Mouse (Mus musculus): ENCODE data around the gene Lrrc25.

The Lrrc25 gene

GRCm38 (mm10) chr8:70648164-70648442, 32.1 kb downstream of the Lrrc25 start:
- no peak for DNase-seq (ENCODE audit: low spot score)

DNA sequence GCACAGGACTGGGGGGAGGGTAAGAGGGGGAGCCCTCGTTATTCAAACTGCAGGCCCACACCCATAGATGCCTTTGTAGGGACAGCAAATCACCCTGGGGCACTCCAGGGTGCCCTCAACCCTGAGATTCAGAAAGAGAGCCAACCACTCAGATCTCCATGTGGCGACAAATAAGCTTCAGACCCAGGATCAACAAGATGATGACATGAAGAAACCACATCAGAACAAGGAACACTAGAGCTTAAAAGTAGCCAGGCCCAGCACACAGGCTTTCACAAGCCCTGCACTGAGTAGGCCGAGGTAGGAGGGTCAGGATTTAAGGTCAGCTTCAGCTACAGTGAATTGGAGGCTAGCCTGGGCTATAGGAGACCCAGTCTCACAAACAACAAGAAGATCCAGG, 33.0 kb downstream of the Lrrc25 start:
- DNase-seq (ENCODE audit: low spot score): no peak

- no peak for DNase-seq (ENCODE audit: low spot score)
Observed at GRCm38 (mm10) chr8:70649324-70649723, 33.4 kb downstream of the Lrrc25 start.

DNA sequence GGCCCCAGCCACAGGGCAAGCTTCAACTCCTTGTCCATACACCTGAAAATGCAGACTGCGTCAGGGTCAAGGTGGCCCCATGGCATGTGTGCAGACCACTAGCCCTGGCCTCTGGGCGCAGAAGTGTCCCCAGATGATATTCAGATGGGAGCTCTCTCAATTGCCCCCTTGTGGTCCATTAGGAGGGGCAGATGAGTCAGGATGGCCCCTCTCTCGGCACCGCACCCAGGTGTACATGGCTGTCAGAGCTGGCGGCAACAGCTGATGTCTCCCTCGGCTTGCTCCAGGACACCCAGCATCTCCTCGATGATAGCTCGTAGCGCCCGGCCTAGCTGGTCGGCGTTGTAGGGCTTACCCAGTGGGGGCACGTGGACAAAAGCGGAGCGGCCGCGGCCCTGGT, 34.4 kb downstream of the Lrrc25 start:
- DNase-seq (ENCODE audit: low spot score): no peak

- peak; percentile 73 for DNase-seq (ENCODE audit: low spot score)
Observed at GRCm38 (mm10) chr8:70653226-70653625, 37.3 kb downstream of the Lrrc25 start.

- no peak for DNase-seq (ENCODE audit: low spot score)
Observed at GRCm38 (mm10) chr8:70654121-70654520, 38.2 kb downstream of the Lrrc25 start.

GRCm38 (mm10) chr8:70655469-70655868, 39.5 kb downstream of the Lrrc25 start:
- no peak for DNase-seq (ENCODE audit: low spot score)

DNA sequence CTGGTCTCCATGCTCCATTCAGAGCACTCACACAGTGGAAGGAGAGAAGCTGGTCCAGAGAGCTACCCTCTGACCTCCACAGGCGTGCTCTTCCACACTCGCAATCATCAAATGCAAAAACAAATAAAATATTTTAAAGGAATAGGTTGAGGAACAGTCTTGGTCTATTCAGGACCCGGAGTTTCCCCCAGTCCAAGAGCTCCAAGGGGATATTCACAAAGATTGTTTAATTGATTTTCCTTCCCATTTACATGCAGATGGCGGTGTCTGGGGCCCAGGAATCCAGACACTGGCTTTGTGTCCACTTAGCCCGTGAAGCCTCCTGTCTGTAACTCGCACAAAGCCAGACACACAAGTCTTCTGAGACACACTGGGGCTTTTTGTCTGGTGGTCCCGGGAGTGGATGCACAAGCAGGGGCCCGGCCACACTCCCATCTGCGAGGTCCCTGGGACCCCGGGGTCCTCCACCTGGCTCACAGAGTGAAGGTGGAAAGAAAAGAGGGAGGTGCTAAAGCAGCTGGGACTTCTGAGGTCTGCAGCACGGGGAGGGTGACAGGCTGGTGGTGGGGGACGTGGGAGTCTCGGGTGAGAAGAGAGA, 40.3 kb downstream of the Lrrc25 start:
- no peak for DNase-seq (ENCODE audit: low spot score)

- no peak for DNase-seq (ENCODE audit: low spot score)
Observed at GRCm38 (mm10) chr8:70657214-70657613, 41.3 kb downstream of the Lrrc25 start.

GRCm38 (mm10) chr8:70657739-70658138, 41.8 kb downstream of the Lrrc25 start:
- DNase-seq (ENCODE audit: low spot score): no peak

DNA sequence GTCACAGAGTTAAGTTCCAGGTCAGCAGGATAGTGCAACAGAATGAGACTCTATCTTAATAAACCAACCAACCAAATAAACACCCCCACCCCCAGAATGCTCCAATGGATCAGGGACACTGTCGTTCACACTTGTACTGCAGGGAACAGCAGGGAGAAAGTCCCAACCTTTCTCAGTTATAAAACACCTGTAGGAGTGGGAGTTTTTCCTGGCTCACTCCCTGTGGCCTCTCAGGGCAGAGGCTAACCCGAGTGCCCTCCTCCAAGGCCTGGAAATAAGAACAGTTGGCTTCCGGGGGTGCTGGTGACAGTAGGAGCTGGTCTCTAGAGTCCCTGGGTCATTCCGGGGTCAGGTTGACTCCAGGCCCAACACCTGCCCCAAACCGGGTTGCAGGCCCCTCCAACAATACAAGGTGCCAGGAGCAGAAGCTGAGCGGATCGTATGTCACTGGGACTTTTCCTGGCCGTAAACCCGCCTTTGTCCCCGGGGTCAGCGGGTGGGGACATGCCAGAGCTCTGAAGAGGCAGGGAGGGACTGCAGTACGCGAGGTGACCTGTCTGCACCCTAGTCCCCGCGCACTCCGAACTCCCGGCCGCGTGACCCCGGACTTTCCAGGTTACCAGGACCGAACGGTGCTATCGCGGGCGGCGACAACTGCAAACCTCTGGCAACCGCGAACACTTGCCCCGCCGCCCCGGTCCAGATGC, 43.1 kb downstream of the Lrrc25 start:
- DNase-seq (ENCODE audit: low spot score): no peak

DNA sequence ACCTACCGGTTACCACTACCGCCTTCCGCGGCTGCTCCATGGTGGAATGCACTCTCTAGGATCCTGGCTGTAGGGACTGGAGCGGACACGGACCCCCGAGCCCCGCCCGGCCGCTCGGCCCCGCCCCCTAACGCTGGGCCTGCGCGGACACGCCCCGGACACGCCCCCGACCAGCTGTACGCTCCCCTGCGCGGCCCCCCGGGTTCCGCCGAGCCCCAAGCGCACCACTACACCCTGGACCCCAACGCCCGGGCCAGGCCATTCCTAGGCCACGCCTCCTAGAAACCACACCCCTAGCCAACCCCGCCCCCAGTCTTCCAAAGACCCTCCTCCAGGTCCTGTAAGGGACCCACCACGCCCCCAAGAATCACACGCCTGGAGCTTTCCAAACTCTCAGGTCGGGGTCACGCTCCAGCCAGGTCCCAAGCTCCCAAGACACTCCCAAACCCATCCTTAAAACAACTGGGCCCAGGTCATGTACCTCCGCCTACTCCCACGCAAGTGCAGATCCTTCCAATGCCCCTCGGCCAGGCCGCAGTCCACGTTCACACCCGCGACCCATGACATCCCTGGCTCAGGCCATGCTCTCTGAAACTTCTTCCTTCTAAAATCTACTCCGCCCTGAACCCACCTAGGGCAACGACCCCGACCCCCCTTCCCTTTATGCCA, 43.8 kb downstream of the Lrrc25 start:
- peak; percentile 58 for DNase-seq (ENCODE audit: low spot score)

GRCm38 (mm10) chr8:70660273-70660725, 44.3 kb downstream of the Lrrc25 start, which contains the start of gene Pgpep1:
Pgpep1 (minus strand) TSS chr8:70660388.
- no peak for DNase-seq (ENCODE audit: low spot score)

DNA sequence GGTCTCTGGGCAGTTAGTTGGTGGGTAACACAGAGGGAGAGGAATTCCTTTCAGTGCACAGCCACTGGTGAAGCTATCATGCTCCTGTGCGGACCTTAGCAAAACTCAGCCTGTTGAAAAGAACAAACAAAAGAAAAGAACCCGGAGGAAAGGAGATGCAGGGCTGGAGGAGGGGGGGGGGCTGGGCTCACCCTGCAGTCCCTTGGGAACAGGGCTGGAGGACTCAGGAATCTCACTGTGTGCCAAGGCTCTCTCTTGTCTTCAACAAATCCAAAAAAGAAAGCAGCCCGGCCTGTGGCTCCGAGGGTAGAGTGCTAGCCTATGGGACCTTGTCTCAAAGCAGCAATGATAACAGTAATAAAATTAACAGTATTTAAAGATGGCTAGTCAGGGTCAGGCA, 47.7 kb downstream of the Lrrc25 start:
- no peak for DNase-seq (ENCODE audit: low spot score)

- DNase-seq (ENCODE audit: low spot score): no peak
Observed at GRCm38 (mm10) chr8:70664631-70665030, 48.7 kb downstream of the Lrrc25 start.

DNA sequence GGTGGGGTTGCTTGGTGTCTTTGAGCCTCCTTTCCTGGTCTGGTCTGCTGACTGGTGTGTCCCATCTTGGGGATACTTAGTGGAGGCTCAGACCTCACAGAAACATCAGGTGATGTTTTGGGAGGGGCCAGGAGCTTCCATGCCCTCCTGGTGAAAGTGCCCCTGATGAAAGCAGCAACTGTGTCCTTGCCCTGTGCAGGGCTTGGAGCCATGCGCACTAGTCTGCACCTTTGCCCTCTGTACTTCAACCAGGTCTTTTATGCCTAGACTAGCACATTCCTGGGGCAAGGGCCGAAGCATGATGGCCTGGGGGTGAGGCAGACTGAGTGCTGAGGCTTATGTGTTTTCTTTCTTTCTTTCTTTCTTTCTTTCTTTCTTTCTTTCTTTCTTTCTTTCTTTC, 49.6 kb downstream of the Lrrc25 start:
- DNase-seq (ENCODE audit: low spot score): no peak

DNA sequence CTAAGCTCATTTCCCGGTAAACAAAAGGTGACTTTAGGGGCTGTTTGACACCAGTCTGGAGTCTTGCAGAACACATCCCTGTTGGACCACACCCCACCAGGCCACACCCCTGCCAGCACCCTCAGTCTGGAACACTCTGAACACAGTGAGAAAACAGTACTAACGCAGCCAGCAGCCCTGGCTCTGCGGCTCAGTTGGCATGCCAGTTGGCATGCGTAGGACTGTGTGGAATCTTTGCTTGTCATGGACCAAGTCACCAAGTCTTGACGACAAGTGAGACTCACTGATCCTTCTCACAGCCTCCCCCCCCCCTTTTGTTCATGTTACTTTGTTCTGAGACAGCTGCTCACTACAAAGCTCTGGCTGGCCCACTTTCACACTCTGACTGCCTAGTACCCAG, 51.1 kb downstream of the Lrrc25 start:
- no peak for DNase-seq (ENCODE audit: low spot score)

All from T-cell, adult 2 months (primary cell).